Mouse (Mus musculus) neural tube, embryonic 15.5 days (tissue): ENCODE results near the gene Pamr1. TPM values are rescaled to one million over a fixed set of nuclear protein-coding genes. Genes with fewer than 3 reads are reported as not detected.
A peak's percentile ranks its signal among the peaks of the same experiment; 100 is the strongest.

Experiments
- ATAC-seq: fragments of 200-750 bp; cut with Nextera tagmentation; 2 replicates; pipeline ENCODE4 v1.8.0; 2017; ENCODE audit warnings: mild to moderate bottlenecking, moderate TSS enrichment, moderate library complexity; ENCODE audit not compliant: low FRiP score
- H3K27ac ChIP-seq: fragments of 300-500 bp; sonication (generic); replicated peaks from 2 replicates; pipeline ENCODE4 v1.5.1; 2015; ENCODE audit warnings: mild to moderate bottlenecking, inconsistent platforms
- H3K27me3 ChIP-seq: fragments of 300-500 bp; sonication (generic); replicated peaks from 2 replicates; pipeline ENCODE4 v1.6.1; 2015; ENCODE audit warnings: inconsistent platforms
- H3K36me3 ChIP-seq: fragments of 300-500 bp; sonication (generic); 2 replicates; pipeline ENCODE4 v1.6.1; 2015; ENCODE audit warnings: inconsistent platforms
- H3K4me1 ChIP-seq: fragments of 300-500 bp; sonication (generic); 2 replicates; pipeline ENCODE4 v1.6.1; 2015; ENCODE audit warnings: inconsistent platforms
- H3K4me2 ChIP-seq: fragments of 300-500 bp; sonication (generic); 2 replicates; pipeline ENCODE4 v1.6.1; 2015; ENCODE audit warnings: inconsistent platforms, mild to moderate bottlenecking, moderate library complexity
- H3K4me3 ChIP-seq: fragments of 300-500 bp; sonication (generic); replicated peaks from 2 replicates; pipeline ENCODE4 v1.5.1; 2015; ENCODE audit warnings: mild to moderate bottlenecking, inconsistent platforms
- H3K9ac ChIP-seq: fragments of 300-500 bp; sonication (generic); replicated peaks from 2 replicates; pipeline ENCODE4 v1.6.1; 2015; ENCODE audit warnings: mild to moderate bottlenecking, inconsistent platforms
- H3K9me3 ChIP-seq: fragments of 300-500 bp; sonication (generic); replicated peaks from 2 replicates; pipeline ENCODE4 v1.6.1; 2016; ENCODE audit warnings: inconsistent platforms
- WGBS: fragments of 180-500 bp; shearing (Covaris S2); methylation state at CpG from one replicate; pipeline ENCODE4 v1.1.7; 2015; ENCODE audit warnings: mixed read lengths; 5-methylcytosine and 5-hydroxymethylcytosine counted together
- polyA plus RNA-seq: library from polyadenylated mRNA; unstranded; fragments of >200 nt; fragmentation: Nextera tagmentation; extraction: Ambion mirVana; gene quantifications from 2 replicates; pipeline ENCODE4 v1.2.1, GENCODE M21; 2015

Pamr1 gene
- 13.9 and 18.6 TPM in 2 replicates for polyA plus RNA-seq

- Histone ChIP-seq H3K4me3 (peak within 1 kb of the TSS; percentile 47), H3K4me2 (peak within 1 kb of the TSS; percentile 84), H3K36me3 (no peaks in the 10 kb centered on the region), H3K4me1 (peaks cover 31% of the 10 kb centered on the region), H3K9ac (peak within 1 kb of the TSS; percentile 47), H3K27ac (no peak within 1 kb of the TSS), H3K9me3 (no peaks in the 10 kb centered on the region), H3K27me3 (0 out of 2 replicates have a peak, but pooled peaks cover 3% of the 10 kb centered on the region)
- peak; percentile 72; the same call in 1 of the 2 replicates for ATAC-seq
- 1% methylated on average over 26 of the region's 26 CpGs for WGBS
Observed at GRCm38 (mm10) chr2:102549611-102550266, at the start of gene Pamr1. Pamr1 (plus strand) TSS chr2:102550012.

- Histone ChIP-seq H3K9ac (no peak overlapping the region), H3K27me3 (no peaks in the 10 kb centered on the region), H3K27ac (no peak overlapping the region), H3K36me3 (no peaks in the 10 kb centered on the region), H3K9me3 (no peaks in the 10 kb centered on the region; the same call in 1 of the 2 replicates), H3K4me1 (no peaks in the 10 kb centered on the region), H3K4me3 (no peak overlapping the region), H3K4me2 (no peak overlapping the region)
- ATAC-seq: no peak
- 18% methylated on average over 4 of the region's 4 CpGs for WGBS
Observed at GRCm38 (mm10) chr2:102507633-102508032, 42.2 kb upstream of the Pamr1 start.

- H3K27me3 ChIP-seq: no peaks in the 10 kb centered on the region
- H3K27ac ChIP-seq: no peak overlapping the region
- 29% methylated on average over 1 of the region's 1 CpGs for WGBS
Observed at GRCm38 (mm10) chr2:102508154-102508553, 41.7 kb upstream of the Pamr1 start.

GRCm38 (mm10) chr2:102519956-102520355 lies 29.9 kb upstream of the Pamr1 start:
- H3K36me3 ChIP-seq: no peaks in the 10 kb centered on the region
- H3K27me3 ChIP-seq: no peaks in the 10 kb centered on the region
- no peak overlapping the region for H3K4me3 ChIP-seq
- no peak for ATAC-seq
- no peak overlapping the region for H3K27ac ChIP-seq
- H3K9me3 ChIP-seq: no peaks in the 10 kb centered on the region
- H3K9ac ChIP-seq: no peak overlapping the region
- no peaks in the 10 kb centered on the region for H3K4me1 ChIP-seq
- H3K4me2 ChIP-seq: no peak overlapping the region

More at GRCm38 (mm10) chr2:102508154-102508553, 41.7 kb upstream of the Pamr1 start:
- H3K4me1 ChIP-seq: no peaks in the 10 kb centered on the region
- H3K36me3 ChIP-seq: no peaks in the 10 kb centered on the region
- H3K4me3 ChIP-seq: no peak overlapping the region
- H3K4me2 ChIP-seq: no peak overlapping the region
- ATAC-seq: no peak
- no peak overlapping the region for H3K9ac ChIP-seq
- H3K9me3 ChIP-seq: no peaks in the 10 kb centered on the region; the same call in 1 of the 2 replicates

- no peak overlapping the region for H3K9ac ChIP-seq
- H3K9me3 ChIP-seq: no peaks in the 10 kb centered on the region
- no peak overlapping the region for H3K4me3 ChIP-seq
- H3K36me3 ChIP-seq: no peaks in the 10 kb centered on the region
- H3K4me2 ChIP-seq: no peak overlapping the region
- peak; percentile 86 for ATAC-seq
- no peak overlapping the region for H3K27ac ChIP-seq
- no peaks in the 10 kb centered on the region for H3K27me3 ChIP-seq
- WGBS: 48% methylated on average over 4 of the region's 4 CpGs
- no peaks in the 10 kb centered on the region for H3K4me1 ChIP-seq
Observed at GRCm38 (mm10) chr2:102527563-102527962, 22.2 kb upstream of the Pamr1 start.

GRCm38 (mm10) chr2:102533437-102533836 lies 16.4 kb upstream of the Pamr1 start:
- no peaks in the 10 kb centered on the region for H3K9me3 ChIP-seq
- H3K4me2 ChIP-seq: no peak overlapping the region
- H3K27me3 ChIP-seq: no peaks in the 10 kb centered on the region
- H3K9ac ChIP-seq: no peak overlapping the region
- H3K4me3 ChIP-seq: no peak overlapping the region
- WGBS: 80% methylated on average over 4 of the region's 4 CpGs
- no peaks in the 10 kb centered on the region for H3K4me1 ChIP-seq
- no peak overlapping the region for H3K27ac ChIP-seq
- no peaks in the 10 kb centered on the region for H3K36me3 ChIP-seq
- no peak for ATAC-seq

GRCm38 (mm10) chr2:102536766-102537165 lies 13.0 kb upstream of the Pamr1 start:
- Histone ChIP-seq H3K27me3 (no peaks in the 10 kb centered on the region), H3K36me3 (no peaks in the 10 kb centered on the region), H3K4me1 (peaks cover 9% of the 10 kb centered on the region), H3K27ac (no peak overlapping the region), H3K4me3 (no peak overlapping the region), H3K9ac (no peak overlapping the region), H3K4me2 (no peak overlapping the region), H3K9me3 (no peaks in the 10 kb centered on the region)
- ATAC-seq: no peak
- 72% methylated on average over 3 of the region's 3 CpGs for WGBS

GRCm38 (mm10) chr2:102540438-102541230 lies 9.2 kb upstream of the Pamr1 start:
- Histone ChIP-seq H3K36me3 (no peaks in the 10 kb centered on the region), H3K4me2 (no peak overlapping the region), H3K4me1 (peaks cover 9% of the 10 kb centered on the region), H3K4me3 (no peak overlapping the region), H3K27me3 (no peaks in the 10 kb centered on the region), H3K9me3 (no peaks in the 10 kb centered on the region), H3K9ac (no peak overlapping the region), H3K27ac (no peak overlapping the region)
- 48% methylated on average over 11 of the region's 11 CpGs for WGBS
- no peak for ATAC-seq

GRCm38 (mm10) chr2:102541404-102542125 lies 8.2 kb upstream of the Pamr1 start:
- no peak overlapping the region for H3K9ac ChIP-seq
- peaks cover 9% of the 10 kb centered on the region for H3K4me1 ChIP-seq
- no peak overlapping the region for H3K27ac ChIP-seq
- no peak overlapping the region for H3K4me3 ChIP-seq
- no peaks in the 10 kb centered on the region for H3K36me3 ChIP-seq
- no peak overlapping the region for H3K4me2 ChIP-seq
- H3K27me3 ChIP-seq: no peaks in the 10 kb centered on the region
- no peak for ATAC-seq
- WGBS: 44% methylated on average over 4 of the region's 4 CpGs
- no peaks in the 10 kb centered on the region for H3K9me3 ChIP-seq

GRCm38 (mm10) chr2:102543961-102544719 lies 5.7 kb upstream of the Pamr1 start:
- peaks cover 9% of the 10 kb centered on the region for H3K4me1 ChIP-seq
- H3K4me3 ChIP-seq: no peak overlapping the region
- no peak for ATAC-seq

More at GRCm38 (mm10) chr2:102543961-102544719, 5.7 kb upstream of the Pamr1 start:
- WGBS: 37% methylated on average over 6 of the region's 6 CpGs
- H3K9ac ChIP-seq: no peak overlapping the region
- no peaks in the 10 kb centered on the region for H3K9me3 ChIP-seq
- no peaks in the 10 kb centered on the region for H3K36me3 ChIP-seq
- no peaks in the 10 kb centered on the region for H3K27me3 ChIP-seq
- H3K27ac ChIP-seq: no peak overlapping the region
- no peak overlapping the region for H3K4me2 ChIP-seq
